Mouse (Mus musculus) neutrophil, adult 5-6 weeks (primary cell): Measurements from ENCODE around the gene Sertad2. TPM values are rescaled to one million over a fixed set of nuclear protein-coding genes. Genes with fewer than 3 reads are reported as not detected.

Experiments used
- ATAC-seq: fragments of 151-379, 151-347 bp; 2 replicates; pipeline ENCODE4 v1.8.0; 2017; ENCODE audit warnings: mild to moderate bottlenecking, moderate TSS enrichment; ENCODE audit not compliant: insufficient number of reproducible peaks, poor library complexity, low FRiP score, severe bottlenecking; ENCODE audit errors: extremely low read depth
- total RNA-seq: library from RNA; stranded (forward); fragments of 200-1000 nt; gene quantifications from 2 replicates; pipeline ENCODE4 v1.2.3, GENCODE M21; 2017

The Sertad2 gene
- total RNA-seq, 1 experiment from 2014 or later = 17.8 TPM

DNA sequence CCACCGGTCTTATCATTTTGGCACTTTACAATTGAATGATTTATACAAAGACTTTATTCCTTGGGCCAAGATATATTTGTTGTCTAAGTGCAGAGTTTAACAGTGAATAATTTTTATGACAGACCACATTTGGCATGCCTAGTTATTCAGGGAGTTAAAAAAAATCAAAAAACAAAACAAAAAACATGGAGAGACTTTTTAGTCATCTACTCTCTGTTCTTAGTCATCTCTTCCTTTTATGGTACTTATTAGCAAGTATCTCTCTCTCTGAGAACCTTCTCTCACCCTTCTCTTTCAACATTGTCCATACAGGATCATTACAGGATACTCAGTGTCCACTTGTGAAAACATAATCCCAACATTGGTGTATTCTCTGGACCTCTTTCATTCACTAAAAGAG lies 42.2 kb downstream of the Sertad2 start:
- ATAC-seq = no peak

DNA sequence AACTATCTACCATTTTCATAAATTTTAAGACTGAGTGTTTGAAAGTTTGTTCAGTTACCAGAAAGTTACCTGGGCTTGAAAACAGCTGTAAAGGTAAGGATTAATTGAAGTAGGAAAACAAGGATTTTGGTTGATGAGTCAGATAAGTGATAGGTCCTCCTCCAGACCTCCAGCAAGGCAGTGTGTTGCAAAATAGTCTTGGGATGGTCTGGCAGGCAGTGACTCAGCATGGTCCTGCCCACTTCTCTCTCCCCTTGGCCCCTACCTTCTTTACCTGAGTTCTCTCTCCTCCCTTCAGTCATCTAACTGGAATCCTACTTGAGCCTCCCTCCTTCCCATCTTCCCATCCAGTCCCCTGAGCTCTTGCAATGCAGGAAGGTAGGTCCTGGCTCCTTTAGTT lies 43.1 kb downstream of the Sertad2 start:
- ATAC-seq = no peak

DNA sequence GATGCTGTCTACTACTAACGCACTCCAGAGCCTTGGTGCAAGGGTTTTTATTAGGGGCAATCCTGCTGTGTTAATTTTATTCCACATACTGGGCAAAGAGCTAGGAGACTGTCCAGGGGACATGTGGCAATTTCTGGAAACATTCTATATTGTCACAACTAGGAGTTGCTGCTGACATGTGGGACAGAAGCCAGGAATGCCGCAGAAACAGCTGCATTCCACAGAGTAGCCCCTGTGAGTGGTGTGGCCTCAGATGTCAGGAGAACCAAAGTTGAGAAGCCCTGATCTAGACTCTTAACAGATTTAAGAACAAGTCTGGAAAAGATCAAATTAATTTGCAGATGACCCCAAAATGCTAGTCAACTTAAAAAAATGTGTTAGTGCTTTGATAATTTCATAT lies 46.3 kb downstream of the Sertad2 start:
- ATAC-seq = no peak

DNA sequence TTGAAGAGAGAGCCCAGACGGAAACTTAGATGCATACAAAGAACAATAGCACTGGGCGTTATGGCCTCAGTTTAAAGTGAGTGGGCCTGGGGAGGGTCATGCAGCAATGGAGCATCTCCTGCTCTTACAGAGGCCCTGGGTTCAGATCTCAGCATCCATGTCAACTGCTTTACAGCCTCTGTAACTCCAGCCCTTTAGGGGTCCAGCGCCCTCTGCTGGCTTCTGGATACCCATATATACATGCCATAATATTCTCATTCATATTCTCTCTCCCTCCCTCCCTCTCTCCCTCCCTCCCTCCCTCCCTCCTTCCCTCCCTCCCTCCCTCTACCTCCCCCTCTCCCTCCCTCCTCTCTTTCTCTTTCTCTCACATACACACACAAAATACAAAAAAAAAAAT lies 49.0 kb downstream of the Sertad2 start:
- no peak for ATAC-seq

DNA sequence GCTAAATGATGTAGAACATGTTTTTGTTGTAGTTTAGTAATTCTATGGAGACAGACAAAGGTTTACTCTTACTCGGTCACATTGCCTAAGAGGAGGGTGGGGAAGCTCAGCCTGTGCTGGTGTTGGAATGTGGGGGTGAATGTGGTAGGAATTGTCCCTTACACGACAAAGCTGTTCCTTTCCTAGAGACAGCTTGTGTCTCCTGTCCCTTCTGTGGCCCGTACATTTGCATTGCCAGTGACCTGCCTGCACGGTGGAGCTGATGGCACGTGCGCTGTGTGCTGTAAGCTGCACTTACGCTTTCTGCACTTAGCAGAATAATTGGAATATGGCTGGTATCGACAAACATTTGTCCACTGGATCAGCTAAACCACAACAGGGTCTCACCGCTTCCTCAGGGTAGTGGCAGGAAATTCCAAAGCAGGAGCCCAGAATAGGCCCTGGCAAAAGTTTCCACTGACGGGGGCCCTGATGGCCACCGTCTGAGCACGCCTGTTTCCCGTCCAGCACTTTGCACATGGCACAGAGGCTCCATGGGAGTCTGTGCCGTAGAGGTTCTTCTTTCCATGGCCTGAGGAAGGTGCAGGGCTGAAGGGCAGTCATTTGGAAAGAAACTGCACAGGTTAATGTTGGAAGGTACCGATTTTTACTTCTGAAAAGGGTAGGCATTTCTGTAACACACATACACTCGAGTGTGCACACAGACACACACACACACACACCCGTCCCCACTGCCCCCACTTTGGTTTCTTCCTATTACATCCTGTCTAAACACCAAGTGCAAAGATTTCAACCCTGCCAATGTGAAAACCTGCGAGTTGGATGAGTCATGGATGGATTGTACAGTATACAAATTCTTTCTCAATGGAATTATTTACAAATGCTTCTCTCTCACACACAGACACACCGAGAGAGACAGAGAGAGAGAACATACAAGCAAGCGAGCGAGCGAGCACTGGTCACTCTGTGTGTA lies 51.5 kb downstream of the Sertad2 start:
- no peak for ATAC-seq

DNA sequence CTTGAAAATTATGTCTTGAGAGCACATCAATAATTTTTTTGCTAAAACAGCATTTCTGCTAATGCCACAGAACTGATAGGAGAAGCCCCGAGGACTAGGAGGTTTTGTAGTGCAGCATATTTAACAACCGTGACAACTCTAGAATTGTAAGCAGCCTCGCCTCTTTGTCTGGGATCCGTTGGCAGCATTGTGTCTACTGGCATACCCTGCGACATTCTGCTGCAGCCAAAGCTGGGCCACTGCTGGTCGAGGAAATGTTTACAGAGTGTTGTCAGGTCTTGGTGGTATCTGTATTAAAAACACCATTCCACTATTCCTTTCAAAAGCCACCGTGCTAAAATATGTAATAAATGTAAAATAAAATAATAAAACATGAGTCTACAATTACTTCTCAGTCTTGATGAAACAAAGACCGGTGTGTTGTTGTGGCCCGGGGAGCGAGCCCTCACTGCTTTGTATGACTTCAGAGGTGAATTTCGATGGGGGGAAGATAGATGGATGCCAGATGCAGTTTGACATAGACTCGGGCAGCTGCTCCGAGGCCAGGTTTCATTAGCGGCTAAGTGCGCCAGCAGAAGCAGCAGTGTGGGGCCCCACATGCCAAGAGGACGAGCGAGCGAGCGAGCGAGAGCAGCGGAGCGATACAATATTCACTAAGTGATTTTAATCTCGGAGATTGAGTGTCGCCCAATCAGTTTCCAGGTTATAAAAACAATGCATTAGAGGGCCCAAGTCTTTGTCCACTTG lies 60.2 kb downstream of the Sertad2 start:
- ATAC-seq = no peak

DNA sequence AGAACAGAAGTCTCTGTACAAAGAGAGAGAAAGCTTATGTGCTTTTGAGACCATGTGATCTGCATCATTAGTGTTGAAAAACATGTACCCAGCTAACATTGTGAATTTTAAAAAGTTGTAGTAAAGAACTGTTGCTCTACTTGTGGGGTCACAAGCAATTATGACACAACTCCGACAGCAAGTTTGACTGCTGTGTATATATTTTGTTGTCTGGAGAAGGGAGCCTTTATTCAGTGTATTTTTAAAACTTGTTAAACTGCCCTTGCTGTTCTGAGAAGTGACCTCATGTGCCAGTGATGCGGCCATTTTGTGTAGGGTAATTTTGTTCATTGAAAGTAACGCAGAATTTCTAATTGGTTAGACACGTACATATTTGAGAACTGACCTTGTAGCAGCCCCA lies 61.1 kb downstream of the Sertad2 start:
- ATAC-seq = no peak

DNA sequence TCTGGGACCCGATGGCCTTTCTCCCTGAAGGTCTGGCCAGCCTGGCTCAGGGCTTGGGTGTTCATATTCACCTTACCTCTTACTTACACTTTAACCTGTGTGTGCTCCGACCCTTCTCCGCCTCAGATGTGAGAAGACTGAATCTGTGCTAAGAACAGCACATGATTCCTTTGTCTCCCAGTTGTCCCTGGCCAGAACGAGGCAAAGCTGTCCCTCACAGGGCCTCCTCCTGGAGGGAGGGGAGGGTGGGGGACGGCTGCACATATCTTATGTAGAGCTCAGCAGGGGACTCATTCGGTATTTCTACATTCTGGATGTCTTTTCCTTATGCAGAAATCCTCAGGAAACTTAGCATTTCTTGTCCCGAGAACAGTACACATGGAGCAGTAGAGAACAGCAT lies 62.6 kb downstream of the Sertad2 start:
- no peak for ATAC-seq

DNA sequence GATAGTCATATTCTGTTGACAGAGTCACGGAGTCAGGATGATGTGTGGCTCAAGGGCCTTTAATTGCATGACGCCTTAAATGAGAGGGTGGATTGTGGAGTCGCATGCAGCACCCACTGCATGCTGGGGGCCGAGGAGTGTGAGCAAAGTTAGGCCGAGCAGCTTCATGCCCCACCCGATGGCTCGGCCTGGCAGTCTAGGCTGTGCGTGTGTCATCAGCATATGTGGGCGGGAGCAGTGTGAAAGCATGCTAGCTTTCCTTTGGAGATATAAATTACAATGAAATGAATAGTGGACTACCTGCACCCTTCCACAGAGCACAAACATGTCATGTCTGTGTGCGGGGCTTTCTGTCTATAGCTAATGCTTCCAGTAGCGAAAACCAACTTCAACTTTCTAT lies 65.4 kb downstream of the Sertad2 start:
- no peak for ATAC-seq

DNA sequence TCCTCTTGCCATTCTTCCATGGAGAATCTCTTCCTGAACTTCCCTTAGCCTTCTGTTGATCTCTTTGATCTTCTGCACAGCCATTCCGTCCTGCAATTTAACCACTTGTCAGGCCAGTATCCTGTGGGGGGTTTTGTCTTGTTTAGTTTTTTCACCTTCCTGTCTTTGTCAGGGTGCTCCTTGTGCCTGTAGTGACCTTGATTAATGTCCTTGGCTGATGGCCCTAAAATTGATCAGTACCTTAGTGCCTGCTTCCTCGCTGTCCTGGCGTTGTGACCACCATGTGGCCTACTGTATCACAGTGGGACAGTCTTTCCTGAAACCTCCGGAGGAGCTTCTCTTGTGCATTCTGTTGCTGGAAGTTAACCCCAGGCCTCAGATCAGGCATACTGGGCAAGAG lies 70.2 kb downstream of the Sertad2 start:
- no peak for ATAC-seq

DNA sequence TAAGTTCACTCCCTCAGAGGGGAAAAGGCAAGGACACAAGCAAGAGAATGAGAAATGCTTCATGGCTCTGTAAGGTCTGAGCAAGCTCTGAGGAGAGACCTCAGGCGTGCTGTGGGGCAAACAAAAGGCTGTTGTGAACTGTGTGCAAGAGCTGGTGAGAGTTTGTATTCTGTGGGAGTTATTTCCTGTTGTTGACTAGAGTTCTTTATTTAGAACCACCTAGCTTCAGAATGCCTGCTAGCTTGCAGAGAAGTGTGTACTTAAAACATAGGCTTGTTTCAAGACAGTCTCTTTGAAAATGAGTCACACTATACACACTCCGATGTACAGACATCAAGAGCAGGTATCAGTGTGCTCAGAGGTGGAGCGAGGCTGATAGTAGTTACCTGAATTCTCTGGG lies 73.0 kb downstream of the Sertad2 start:
- 0 out of 2 replicates have a peak, but pooled peaks have one; percentile 9 for ATAC-seq

DNA sequence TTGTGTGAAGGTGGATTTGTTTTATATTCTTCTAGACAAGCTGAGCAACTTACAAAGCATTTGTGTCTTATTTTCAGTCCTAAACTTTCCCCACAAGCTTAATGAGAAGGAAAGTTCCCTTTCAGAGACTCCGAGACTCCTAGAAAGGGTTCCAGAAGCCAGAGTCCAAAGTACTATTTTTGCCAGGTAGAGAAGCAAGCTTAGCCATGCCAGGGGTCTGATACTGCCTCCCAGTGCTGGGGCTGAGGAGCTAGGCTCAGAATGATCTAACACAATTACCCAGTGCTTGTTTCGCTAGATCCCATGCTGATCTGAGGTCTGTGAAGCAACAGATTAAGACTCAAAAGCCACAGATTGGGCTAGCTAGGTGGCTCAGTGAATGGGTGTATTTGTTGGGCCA lies 84.1 kb downstream of the Sertad2 start:
- no peak for ATAC-seq

DNA sequence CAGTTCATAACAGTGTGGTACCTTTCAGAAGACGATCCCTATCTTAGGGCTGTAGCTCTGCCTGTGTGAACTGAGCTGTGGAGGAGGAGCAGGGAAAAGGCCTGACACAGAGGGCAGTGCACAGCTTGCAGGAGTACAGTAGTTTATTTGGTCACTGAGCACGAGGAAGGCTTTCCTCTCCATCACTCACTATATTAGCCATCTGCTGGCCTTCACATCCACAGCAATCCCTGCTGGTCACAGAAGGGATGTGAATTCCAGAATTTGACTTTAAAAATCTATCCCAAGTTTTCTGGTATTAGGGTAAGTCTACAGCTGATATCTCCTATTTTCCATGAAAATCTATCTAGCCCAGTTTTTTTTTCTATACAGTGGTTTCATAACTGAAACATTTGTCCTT lies 85.2 kb downstream of the Sertad2 start:
- ATAC-seq = no peak

DNA sequence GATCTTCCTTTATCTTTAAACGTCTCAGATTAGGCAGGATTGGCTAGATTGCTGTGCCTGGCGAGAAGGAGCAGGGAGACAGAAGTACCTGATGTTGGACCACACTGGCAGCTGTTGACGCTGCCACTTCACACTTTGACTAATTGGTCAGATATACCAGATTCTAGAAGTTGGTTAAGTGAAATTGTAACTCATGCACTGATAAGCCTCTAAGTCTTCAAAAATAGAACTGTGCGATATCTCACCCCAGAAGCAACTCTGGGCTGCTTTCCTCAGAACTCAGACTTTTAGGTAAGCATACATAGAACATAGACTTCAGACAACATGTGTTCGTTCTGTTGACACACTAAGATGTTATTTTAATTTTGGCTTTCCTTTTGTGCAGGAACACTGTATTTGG lies 86.6 kb downstream of the Sertad2 start:
- no peak for ATAC-seq

DNA sequence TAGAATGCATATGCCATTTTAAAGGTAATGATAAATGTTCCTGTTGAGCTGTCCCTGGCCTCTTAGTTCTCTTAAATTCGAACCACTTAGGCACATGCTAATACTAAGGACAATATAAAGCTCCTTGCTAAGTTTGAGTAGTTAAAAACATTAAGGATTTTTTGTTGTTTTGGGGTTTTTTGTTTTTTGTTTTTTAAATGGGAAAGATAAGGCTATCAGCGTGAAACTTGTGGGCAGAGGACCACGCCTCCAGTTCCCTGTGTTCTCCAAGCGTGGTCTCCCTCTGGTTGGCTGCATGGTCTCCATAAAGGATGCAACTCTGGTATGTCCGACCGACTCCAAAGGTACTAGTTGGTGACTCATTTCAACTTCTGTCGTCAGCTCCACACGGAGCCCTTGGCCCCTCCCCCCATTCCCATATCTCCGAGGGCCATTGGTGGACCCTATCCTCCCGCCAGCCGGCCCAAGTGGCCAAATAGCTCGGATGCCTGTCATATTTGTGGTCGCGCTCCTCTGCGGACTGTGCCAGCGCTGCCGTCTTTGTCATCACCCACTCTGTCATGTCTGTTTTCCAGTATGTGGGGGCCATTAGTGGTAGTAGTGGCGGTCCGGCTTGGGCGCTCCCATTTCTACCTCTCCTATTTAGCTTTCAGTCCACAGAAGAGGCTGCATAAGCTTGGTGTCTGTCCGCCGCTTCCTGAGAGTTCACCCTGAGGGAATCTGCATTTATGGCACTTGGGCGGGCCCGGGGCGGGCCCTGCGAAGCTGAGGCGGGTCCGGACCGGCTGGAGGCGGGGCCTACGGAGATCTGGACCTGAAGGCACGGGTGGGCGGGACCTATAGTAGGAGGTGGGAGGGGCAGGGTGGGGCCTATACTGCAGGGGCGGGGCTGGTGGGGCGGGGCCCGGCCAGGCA lies 88.2 kb downstream of the Sertad2 start:
- peak; percentile 87 for ATAC-seq

DNA sequence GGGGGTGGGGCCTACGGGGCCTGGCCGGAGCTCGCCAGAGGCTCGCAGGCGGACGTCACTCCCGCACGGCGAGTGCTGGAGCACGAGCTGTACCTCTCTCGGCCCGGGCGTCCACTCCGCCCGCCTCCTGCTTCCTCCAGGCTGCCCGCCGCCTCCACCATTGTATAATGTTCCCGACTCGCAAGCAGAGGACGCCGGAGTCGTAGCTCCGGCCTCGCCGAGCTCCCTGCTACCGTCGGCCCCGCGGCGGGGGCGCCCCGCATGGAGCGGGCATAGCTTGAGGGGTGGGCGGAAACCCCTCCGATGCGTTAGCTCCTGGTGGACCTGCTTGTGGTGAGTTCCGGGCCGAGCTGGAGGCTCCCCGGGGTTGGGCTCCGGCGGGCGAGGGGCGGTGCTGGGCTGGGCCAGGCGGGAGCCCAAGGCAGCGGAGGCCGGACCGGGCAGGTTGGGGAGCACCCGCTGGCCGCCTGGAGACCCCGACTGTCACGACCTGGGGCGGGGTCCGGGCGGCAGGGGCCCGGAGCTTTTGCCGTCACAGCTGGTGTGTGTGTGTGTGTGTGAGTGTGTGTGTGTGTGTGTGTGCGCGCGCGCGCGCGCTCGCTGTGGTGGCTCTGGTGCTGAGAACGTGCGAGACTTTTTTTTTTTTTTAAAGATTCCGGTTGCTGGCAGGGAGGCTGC lies 89.0 kb downstream of the Sertad2 start:
- ATAC-seq = peak; percentile 11; the same call in 1 of the 2 replicates

DNA sequence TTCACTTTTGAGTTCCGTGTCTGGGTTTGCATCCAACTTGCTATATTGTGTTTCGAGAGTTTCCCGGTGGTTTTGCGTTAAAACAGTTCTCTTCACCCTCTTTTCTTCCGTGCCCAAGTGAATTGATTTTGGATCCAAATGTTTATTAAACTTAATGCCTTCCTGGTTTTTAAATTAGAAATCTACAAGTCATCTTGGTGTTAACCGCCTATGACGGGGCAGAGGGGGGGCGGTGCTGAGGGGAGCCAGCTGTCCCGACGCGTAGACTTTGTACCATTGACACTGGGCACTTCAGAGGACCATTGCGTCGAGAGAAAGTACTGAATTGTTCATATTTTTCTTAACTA lies 89.5 kb downstream of the Sertad2 start:
- ATAC-seq = peak; percentile 20; the same call in 1 of the 2 replicates

DNA sequence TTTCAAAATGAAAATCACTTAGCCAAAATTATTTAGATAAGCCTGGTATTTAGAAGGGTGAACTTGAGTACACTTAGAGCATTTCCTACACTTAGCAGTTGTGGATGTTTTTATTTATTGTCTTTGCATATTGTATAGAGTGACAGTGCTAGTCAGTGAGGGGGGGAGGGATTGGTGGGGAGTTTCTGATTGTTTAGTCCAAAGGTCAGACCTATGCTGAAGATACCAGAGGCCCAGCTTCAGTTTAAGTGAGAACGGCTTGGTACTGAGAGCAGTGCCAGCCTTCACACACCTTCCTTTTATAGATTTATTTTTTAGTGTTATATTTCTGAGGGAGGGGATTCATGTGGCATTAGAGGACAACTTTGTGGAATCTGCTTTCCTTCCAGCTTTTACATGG lies 91.5 kb downstream of the Sertad2 start:
- no peak for ATAC-seq

DNA sequence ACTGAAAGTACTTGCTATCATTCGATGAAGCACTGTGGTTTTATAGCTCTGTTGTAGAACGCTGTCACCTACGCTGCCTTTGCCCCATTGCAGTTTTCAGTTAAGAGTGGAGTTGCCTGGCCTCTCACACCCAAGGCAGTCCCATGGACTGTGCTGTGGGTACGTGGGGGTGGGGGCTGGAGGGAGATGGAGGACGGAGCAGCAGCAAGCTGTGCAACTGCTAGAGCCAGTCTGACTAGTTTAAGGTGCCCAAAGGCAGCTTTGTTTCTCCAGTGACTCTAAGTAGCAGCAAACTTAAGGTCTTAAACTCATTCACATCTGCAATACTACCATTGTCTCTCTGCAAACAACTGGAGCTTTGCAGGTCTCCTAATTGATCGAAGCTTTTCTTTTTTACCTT lies 92.6 kb downstream of the Sertad2 start:
- no peak for ATAC-seq
